Mouse (Mus musculus): ENCODE data around the gene Tma7. TPM values are rescaled to one million over a fixed set of nuclear protein-coding genes. Genes with fewer than 3 reads are reported as not detected.
A peak's percentile ranks its signal among the peaks of the same experiment; 100 is the strongest.

The Tma7 gene
- polyA plus RNA-seq, 1 experiment from 2014 or later, result 750 TPM

GRCm38 (mm10) chr9:109101933-109102445 is 19.6 kb upstream of the Tma7 start:
- H3K4me1 ChIP-seq, result peaks cover 48% of the 10 kb centered on the region

GRCm38 (mm10) chr9:109100307-109100928 is 18.0 kb upstream of the Tma7 start:
- H3K9me3 ChIP-seq (replicated peaks), result no peaks in the 10 kb centered on the region
- H3K27me3 ChIP-seq, result no peaks in the 10 kb centered on the region
- ATAC-seq, result no peak
- no peak overlapping the region for H3K4me3 ChIP-seq
- peaks cover 54% of the 10 kb centered on the region for H3K4me1 ChIP-seq
- H3K27ac ChIP-seq, result no peak overlapping the region
- H3K36me3 ChIP-seq (ENCODE audit: poor library complexity, severe bottlenecking), result peaks cover 68% of the 10 kb centered on the region
- no peak overlapping the region for H3K9ac ChIP-seq
- no peak overlapping the region for H3K4me2 ChIP-seq
- 89% methylated on average over 20 of the region's 20 CpGs for WGBS

More at GRCm38 (mm10) chr9:109101933-109102445, 19.6 kb upstream of the Tma7 start:
- H3K27ac ChIP-seq, result no peak overlapping the region
- 98% methylated on average over 5 of the region's 5 CpGs for WGBS
- peaks cover 83% of the 10 kb centered on the region for H3K36me3 ChIP-seq (ENCODE audit: poor library complexity, severe bottlenecking)
- no peak overlapping the region for H3K9ac ChIP-seq
- H3K4me3 ChIP-seq, result no peak overlapping the region
- H3K9me3 ChIP-seq (replicated peaks), result no peaks in the 10 kb centered on the region
- no peak overlapping the region for H3K4me2 ChIP-seq
- H3K27me3 ChIP-seq, result no peaks in the 10 kb centered on the region
- ATAC-seq, result no peak

GRCm38 (mm10) chr9:109098969-109099368 is 16.6 kb upstream of the Tma7 start:
- Histone ChIP-seq H3K27me3 (no peaks in the 10 kb centered on the region), H3K4me2 (peak overlapping the region; percentile 98), H3K9me3 (replicated peaks) (no peaks in the 10 kb centered on the region), H3K4me3 (peak overlapping the region; percentile 75), H3K27ac (peak overlapping the region; percentile 100; the same call in 1 of the 2 replicates), H3K36me3 (ENCODE audit: poor library complexity, severe bottlenecking) (peaks cover 53% of the 10 kb centered on the region), H3K9ac (peak overlapping the region; percentile 97), H3K4me1 (peaks cover 48% of the 10 kb centered on the region)
- no peak for ATAC-seq
- 58% methylated on average over 6 of the region's 6 CpGs for WGBS

GRCm38 (mm10) chr9:109098366-109098765 is 16.0 kb upstream of the Tma7 start:
- H3K4me1 ChIP-seq, result peaks cover 53% of the 10 kb centered on the region
- peak overlapping the region; percentile 75 for H3K4me3 ChIP-seq
- ATAC-seq, result no peak
- H3K9ac ChIP-seq, result peak overlapping the region; percentile 97
- no peaks in the 10 kb centered on the region for H3K9me3 ChIP-seq (replicated peaks)
- no peaks in the 10 kb centered on the region for H3K27me3 ChIP-seq
- peaks cover 47% of the 10 kb centered on the region for H3K36me3 ChIP-seq (ENCODE audit: poor library complexity, severe bottlenecking)
- peak overlapping the region; percentile 98 for H3K4me2 ChIP-seq
- peak overlapping the region; percentile 100 for H3K27ac ChIP-seq
- WGBS, result 85% methylated on average over 8 of the region's 8 CpGs

- peaks cover 57% of the 10 kb centered on the region for H3K4me1 ChIP-seq
- peak overlapping the region; percentile 97 for H3K9ac ChIP-seq
- H3K27ac ChIP-seq, result peak overlapping the region; percentile 100
- no peaks in the 10 kb centered on the region for H3K9me3 ChIP-seq (replicated peaks)
- H3K4me2 ChIP-seq, result peak overlapping the region; percentile 98
- peak overlapping the region; percentile 75 for H3K4me3 ChIP-seq
- no peaks in the 10 kb centered on the region for H3K27me3 ChIP-seq
- peaks cover 45% of the 10 kb centered on the region for H3K36me3 ChIP-seq (ENCODE audit: poor library complexity, severe bottlenecking)
- 53% methylated on average over 5 of the region's 5 CpGs for WGBS
- ATAC-seq, result no peak
These were observed 15.4 kb upstream of the Tma7 start for GRCm38 (mm10) chr9:109097831-109098230.

GRCm38 (mm10) chr9:109097291-109097690 is 14.9 kb upstream of the Tma7 start:
- H3K9ac ChIP-seq, result peak overlapping the region; percentile 97
- no peaks in the 10 kb centered on the region for H3K9me3 ChIP-seq (replicated peaks)
- H3K4me3 ChIP-seq, result peak overlapping the region; percentile 75
- H3K27ac ChIP-seq, result peak overlapping the region; percentile 100
- WGBS, result 6% methylated on average over 6 of the region's 6 CpGs
- no peaks in the 10 kb centered on the region for H3K27me3 ChIP-seq
- H3K4me1 ChIP-seq, result peaks cover 57% of the 10 kb centered on the region
- peak overlapping the region; percentile 98 for H3K4me2 ChIP-seq
- no peak for ATAC-seq
- peaks cover 43% of the 10 kb centered on the region for H3K36me3 ChIP-seq (ENCODE audit: poor library complexity, severe bottlenecking)

GRCm38 (mm10) chr9:109096856-109097255 is 14.5 kb upstream of the Tma7 start:
- peak overlapping the region; percentile 100 for H3K27ac ChIP-seq
- ATAC-seq, result no peak
- no peaks in the 10 kb centered on the region for H3K27me3 ChIP-seq
- peak overlapping the region; percentile 98 for H3K4me2 ChIP-seq
- 9% methylated on average over 6 of the region's 6 CpGs for WGBS
- H3K4me1 ChIP-seq, result peaks cover 57% of the 10 kb centered on the region
- H3K9ac ChIP-seq, result peak overlapping the region; percentile 97
- no peaks in the 10 kb centered on the region for H3K9me3 ChIP-seq (replicated peaks)
- H3K36me3 ChIP-seq (ENCODE audit: poor library complexity, severe bottlenecking), result peaks cover 42% of the 10 kb centered on the region
- peak overlapping the region; percentile 75 for H3K4me3 ChIP-seq

- H3K27ac ChIP-seq, result peak overlapping the region; percentile 100
- 4% methylated on average over 9 of the region's 9 CpGs for WGBS
- H3K36me3 ChIP-seq (ENCODE audit: poor library complexity, severe bottlenecking), result peaks cover 42% of the 10 kb centered on the region
- H3K4me2 ChIP-seq, result peak overlapping the region; percentile 98
- no peaks in the 10 kb centered on the region for H3K27me3 ChIP-seq
- peaks cover 57% of the 10 kb centered on the region for H3K4me1 ChIP-seq
- H3K9ac ChIP-seq, result peak overlapping the region; percentile 97
- peak; percentile 12; the same call in 1 of the 2 replicates for ATAC-seq
- H3K4me3 ChIP-seq, result peak overlapping the region; percentile 75
- no peaks in the 10 kb centered on the region for H3K9me3 ChIP-seq (replicated peaks)
These were observed 13.9 kb upstream of the Tma7 start for GRCm38 (mm10) chr9:109096251-109096661.

GRCm38 (mm10) chr9:109095137-109095982 is 13.0 kb upstream of the Tma7 start, which contains the start of gene Plxnb1:
Plxnb1 (plus strand) TSS chr9:109095389.
- H3K4me3 ChIP-seq, result peak within 1 kb of the TSS; percentile 75
- H3K9ac ChIP-seq, result peak within 1 kb of the TSS; percentile 97
- H3K4me2 ChIP-seq, result peak within 1 kb of the TSS; percentile 98
- WGBS, result 0% methylated on average over 62 of the region's 102 CpGs
- ATAC-seq, result peak; percentile 73
- peaks cover 59% of the 10 kb centered on the region for H3K4me1 ChIP-seq
- no peaks in the 10 kb centered on the region for H3K27me3 ChIP-seq
- H3K27ac ChIP-seq, result peak within 1 kb of the TSS; percentile 100
- no peaks in the 10 kb centered on the region for H3K9me3 ChIP-seq (replicated peaks)
- H3K36me3 ChIP-seq (ENCODE audit: poor library complexity, severe bottlenecking), result peaks cover 40% of the 10 kb centered on the region

- Histone ChIP-seq H3K4me1 (peaks cover 61% of the 10 kb centered on the region), H3K4me2 (peak overlapping the region; percentile 98), H3K9me3 (replicated peaks) (no peaks in the 10 kb centered on the region), H3K27ac (peak overlapping the region; percentile 100), H3K36me3 (ENCODE audit: poor library complexity, severe bottlenecking) (peaks cover 40% of the 10 kb centered on the region), H3K9ac (peak overlapping the region; percentile 97), H3K27me3 (no peaks in the 10 kb centered on the region), H3K4me3 (peak overlapping the region; percentile 75)
- WGBS, result 2% methylated on average over 21 of the region's 21 CpGs
- no peak for ATAC-seq
These were observed 12.3 kb upstream of the Tma7 start for GRCm38 (mm10) chr9:109094553-109095136.

- WGBS, result 15% methylated on average over 11 of the region's 11 CpGs
- Histone ChIP-seq H3K9me3 (replicated peaks) (no peaks in the 10 kb centered on the region), H3K4me2 (peak overlapping the region; percentile 98), H3K27me3 (no peaks in the 10 kb centered on the region), H3K4me3 (peak overlapping the region; percentile 75), H3K9ac (peak overlapping the region; percentile 97), H3K4me1 (peaks cover 55% of the 10 kb centered on the region), H3K36me3 (ENCODE audit: poor library complexity, severe bottlenecking) (peaks cover 40% of the 10 kb centered on the region), H3K27ac (peak overlapping the region; percentile 100)
- no peak for ATAC-seq
These were observed 11.6 kb upstream of the Tma7 start for GRCm38 (mm10) chr9:109093786-109094552.
